Mouse (Mus musculus) spleen, postnatal 10 days (tissue): Measurements from ENCODE around the gene Arl16.
"Not testable (repeated sequence)": the region's sequence is repeated elsewhere in the genome, so short reads cannot be mapped to it uniquely, and the experiment has no call there.

Source experiments
- DNase-seq, 2 experiments: peaks; one replicate each; pipeline ENCODE4 v3.0.0; 2021 to 2022; ENCODE audit warnings: low spot score in 2 of 2

Arl16 gene

DNA sequence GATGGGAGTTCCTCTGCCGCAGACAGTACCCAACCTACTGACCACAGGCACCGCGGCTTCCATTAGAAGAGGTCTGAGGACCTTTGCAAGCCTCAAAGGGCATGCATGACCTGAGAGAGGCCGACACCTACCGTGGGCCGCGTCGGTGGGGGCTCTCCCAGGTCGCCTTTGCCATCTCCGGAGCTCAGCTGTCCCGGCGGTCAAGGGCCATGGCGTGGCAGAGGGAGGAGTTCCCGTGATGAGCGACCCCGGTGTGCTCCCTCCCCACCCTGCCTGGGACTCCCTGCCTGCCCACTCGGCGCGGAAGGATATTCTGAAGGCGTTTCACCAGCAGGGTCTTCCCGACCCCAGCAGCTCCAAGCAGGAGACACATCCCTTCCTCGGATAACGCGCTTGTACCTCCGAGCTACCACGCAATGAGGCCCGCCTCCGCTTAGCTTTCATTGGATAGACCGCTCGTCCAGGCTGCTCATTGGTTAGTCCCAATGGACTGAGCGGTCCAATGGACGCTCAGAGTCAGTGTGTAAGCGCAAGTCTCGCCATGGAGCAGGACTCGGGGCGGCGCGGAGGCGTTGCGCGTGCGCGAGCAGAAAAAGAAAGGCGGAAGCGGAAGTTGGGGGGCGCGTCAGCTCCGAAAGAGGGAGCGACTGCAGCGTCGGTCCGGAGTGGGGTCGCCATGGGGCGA is at the start of gene Arl16:
Gene Arl16 (minus strand): TSS at position 557 of the 685 bp plus-strand sequence.
- DNase-seq, result peak; percentile 87 to 96

DNA sequence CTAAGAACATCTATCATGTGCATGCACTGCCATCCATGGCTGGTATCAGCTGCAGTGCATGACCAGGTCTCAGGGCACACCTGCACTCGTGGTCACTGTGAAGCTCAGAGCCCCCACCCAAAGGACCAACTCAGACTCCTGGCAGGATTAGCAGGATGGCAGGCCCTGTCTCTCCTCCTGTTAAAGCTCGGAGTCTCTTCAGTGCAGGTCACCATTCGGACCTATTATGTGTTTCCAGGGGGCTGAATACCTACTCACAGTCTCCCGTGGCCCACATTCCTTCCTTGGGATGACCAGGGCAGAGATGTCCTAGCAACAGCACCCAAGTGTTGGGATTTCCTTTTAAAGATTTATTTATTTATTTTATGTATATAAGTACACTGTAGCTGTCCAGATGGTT is 49.7 kb upstream of the Arl16 start:
- no peak for DNase-seq

DNA sequence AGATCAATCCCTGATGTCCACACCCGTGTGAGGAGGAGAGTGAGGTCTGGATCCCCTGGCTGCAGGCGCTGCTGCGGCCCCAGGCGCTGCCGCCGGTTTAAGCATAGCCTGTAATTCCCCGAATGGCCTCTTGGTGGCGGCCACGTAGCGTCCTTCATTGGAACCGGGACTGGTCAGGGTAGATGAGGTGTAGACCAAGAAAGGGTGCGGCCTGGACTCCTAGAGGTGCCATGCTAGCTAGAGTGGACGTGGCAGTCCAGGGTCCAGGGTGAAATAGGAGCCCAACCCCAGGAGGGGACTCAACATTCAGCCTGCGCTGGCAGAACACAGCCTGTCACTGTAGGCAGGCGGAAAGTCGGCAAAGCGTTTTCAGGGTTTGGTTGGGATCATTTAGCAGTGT is 48.2 kb upstream of the Arl16 start:
- DNase-seq, result peak; percentile 85 to 90

- not testable (repeated sequence) for DNase-seq
Observed at GRCm38 (mm10) chr11:120514262-120514661, 46.9 kb upstream of the Arl16 start.

DNA sequence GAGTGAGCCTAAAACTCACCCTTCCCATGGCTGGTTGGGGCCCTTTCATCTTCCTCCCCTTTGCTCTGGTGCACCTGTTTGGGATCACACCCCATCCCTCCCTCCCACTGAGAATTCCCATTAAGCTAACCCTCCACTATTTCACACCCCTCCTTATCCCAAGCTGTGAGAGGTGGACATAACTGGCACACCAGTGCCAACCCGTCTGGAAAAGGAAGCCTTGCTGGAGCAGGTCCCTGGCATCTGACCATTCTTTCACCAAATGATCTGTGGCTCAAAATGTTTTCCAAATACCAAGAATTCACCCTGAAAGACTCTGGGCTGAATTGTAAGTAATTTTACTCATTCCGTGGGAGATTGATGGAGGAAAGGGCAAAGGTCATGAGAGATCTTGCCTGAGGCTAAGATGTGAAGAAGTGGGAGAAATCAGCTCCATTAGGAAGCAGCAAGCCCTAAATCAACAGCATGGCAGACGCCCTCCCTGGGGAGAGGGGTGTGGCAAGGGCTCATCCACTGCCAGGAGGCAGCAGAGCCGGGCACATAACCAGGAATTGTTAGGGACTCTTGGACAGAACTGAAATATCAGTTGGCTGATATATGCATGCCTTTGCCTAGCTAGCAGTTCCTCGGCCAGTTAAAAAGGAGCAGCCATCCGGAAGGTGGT is 45.5 kb upstream of the Arl16 start:
- DNase-seq, result no peak

DNA sequence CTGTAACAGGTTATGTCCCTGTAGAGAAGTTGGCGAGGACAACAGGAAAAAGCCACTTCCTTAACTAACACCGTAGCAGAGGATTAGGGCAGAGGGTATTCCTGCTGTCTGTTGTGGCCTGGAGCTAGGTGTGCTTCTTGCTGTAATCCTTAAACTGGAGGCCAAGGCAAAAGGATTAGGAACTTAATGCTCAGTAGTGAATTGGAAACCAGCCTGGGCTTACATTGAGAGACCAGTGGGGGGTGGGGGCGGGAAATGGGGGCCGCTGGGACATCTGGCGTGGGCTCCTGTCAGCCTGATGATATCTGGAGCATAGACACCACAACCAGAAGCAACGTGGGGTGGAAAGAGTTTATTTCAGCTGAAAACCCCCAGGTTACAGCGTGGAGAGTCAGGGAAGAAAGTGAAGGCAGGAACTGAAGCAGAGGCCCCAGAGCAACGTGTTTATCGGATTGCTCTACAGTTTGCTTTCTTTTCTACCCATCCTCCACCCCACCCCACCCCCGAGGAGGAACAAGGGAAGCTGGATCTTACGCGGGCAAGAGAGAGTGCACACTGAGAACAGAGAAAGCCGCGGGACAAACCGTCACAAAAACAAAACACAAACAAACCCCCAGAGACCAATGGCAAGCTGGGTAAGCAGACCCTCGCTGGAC is 43.1 kb upstream of the Arl16 start:
- peak in 1 of 2 experiments; percentile 35 for DNase-seq

- no peak for DNase-seq
Observed at GRCm38 (mm10) chr11:120509940-120510339, 42.5 kb upstream of the Arl16 start.

- no peak for DNase-seq
Observed at GRCm38 (mm10) chr11:120508290-120508870, 41.0 kb upstream of the Arl16 start.

- no peak for DNase-seq
Observed at GRCm38 (mm10) chr11:120507611-120508289, 40.3 kb upstream of the Arl16 start.

DNA sequence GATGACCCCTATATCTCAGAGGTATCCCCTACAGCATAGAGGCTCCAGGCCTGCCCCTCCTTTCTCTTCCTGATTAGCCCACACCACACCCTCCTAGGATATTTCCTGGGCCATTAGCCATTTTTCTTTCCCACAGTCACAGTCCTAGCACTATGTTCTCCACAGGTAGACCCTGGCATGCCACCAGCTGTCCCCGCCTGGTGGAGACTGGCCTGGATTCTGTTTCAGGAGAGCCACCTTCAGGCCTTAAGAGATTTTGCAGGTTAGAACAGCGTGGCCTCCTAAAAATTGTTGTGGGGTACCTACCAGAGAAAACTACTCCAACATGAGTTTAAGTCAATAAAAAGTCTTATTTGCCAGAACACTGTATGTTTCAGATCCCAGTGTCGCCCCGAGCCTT is 39.5 kb upstream of the Arl16 start:
- DNase-seq, result no peak

GRCm38 (mm10) chr11:120505661-120506060 is 38.3 kb upstream of the Arl16 start:
- no peak for DNase-seq

DNA sequence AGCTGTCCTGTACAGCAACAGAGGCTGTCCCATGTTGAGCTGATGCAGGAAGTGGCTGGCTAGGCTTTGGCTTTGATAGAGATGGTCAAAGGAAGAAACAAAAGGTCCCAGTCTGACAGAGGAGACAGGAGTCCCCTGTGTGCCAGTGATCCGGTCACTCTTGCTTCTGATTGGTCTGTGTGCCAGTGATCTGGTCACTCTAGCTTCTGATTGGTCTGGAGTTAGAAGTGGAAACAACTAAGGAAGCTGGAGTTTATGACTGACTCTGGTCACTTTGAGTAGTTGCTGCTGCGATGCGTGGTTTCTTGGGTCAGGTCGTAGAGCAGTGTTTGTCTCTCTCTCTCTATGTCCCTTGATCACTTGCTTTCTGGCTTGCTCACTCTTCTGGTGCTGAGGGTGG is 34.3 kb upstream of the Arl16 start:
- no peak for DNase-seq

DNA sequence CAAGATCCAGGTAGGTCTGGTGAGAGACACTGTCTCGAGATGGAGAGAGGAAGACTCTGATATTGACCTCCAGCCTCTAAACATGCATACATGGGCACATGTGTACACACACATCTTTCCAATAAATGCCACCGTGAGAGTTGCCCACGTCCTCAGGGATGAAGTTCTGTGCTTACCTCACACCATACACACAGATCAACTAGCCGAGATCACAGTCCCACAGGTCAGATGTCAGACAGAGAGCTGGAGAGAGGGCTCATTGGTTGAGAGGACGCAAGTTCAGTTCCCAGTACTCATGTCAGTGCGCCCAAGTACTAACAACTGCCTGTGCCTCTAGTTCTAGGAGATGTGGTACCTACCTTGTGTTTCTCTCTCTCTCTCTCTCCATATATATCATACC is 33.6 kb upstream of the Arl16 start:
- DNase-seq, result no peak

DNA sequence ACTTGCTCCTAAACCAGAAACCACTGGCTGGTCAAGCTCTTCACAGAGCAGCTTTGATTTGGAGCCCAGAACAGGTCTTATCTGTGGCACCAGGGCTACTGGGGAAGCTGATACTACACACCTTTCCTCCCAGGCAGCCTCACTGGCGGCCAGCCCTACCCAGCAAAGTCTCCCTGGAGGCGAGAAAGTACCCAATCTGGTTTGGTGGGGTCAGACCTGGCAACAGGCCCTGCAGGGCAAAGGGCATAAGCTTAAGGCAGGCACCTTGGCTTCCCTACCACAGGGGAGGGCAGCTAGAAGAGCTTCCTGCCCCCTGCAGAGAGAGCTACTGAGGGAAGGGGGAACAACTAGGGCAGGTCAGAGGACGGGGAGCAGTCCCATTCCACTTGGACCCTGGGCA is 33.0 kb upstream of the Arl16 start:
- no peak for DNase-seq

DNA sequence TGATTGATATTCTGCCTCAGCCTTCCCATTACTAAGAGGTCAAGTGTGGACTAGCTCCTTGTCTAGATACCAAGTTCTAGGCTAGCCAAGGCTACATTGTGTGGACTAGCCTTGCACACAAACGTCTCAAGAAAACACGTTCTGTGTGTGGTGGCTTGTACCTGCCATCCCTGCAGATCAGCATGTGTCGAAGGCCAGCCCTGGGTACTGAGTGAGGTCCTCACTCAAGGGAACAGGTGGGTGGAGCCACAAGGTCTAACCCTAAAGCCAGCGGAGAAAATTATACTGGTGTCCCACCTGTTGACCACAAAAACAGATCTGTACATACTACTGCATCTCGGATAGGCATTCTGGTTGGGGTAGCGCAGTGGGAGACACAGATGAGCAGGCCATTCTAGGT is 32.5 kb upstream of the Arl16 start:
- no peak for DNase-seq

DNA sequence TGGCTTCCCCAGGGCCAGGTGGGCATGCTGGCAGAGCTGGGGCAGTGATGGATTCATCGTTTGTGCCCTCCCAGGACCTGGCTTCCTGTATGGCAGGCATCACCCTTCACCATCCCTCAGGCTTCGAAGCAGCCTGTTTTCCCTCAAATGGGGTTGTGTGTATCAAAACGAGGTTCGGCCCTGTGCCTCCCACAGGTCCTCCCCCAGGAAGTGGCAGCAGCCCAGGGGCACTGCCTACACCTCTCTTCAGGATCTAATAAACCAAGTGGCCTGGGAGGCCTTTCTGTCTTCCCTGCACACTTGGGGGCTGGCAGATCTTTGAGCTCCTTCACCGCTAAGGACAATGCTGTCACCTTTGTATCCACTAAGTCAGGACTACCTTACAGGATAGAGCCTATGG is 31.5 kb upstream of the Arl16 start:
- DNase-seq, result no peak

DNA sequence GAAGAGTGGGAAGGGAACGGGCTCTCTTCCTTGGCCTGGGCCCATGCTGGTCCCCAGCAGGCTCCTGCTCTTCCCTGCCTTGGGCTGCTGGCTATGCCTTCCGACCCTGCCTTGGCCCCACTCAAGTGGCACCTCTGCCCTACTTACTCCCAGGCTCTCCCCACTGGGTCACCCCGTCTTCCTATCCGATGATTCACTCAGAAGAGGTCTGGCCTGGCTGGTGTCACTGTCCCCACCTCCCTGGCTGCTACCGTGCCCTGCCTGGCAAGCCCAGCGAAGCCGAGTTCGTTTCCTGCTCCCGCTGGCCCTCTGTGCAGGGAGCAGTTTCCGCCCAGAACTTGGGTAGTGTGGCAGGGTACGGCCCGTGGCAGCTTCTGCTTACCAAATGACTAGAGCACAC is 30.8 kb upstream of the Arl16 start:
- no peak for DNase-seq

- no peak for DNase-seq
Observed at GRCm38 (mm10) chr11:120497436-120497835, 30.0 kb upstream of the Arl16 start.

GRCm38 (mm10) chr11:120493911-120494310 is 26.5 kb upstream of the Arl16 start:
- no peak for DNase-seq

GRCm38 (mm10) chr11:120493351-120493750 is 25.9 kb upstream of the Arl16 start:
- DNase-seq, result no peak

DNA sequence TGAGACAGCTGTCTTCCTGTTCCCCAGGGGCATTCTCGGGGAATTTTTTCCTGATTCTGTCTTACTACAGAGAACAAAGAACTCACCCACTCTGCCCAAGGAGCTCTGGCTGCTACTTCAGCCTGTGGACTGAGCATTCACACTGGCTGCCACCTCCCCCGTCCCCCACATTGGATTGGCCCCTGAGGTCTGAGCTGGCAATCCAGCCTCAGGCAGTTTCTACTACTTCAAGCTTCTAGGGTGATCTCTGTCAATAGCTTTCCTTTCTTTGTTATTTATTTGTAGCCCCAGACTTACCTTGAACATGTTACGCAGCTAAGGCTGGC is 25.4 kb upstream of the Arl16 start:
- DNase-seq, result no peak
